Mouse (Mus musculus): ENCODE data around the gene Gm21671.
"Not testable (repeated sequence)": the region's sequence is repeated elsewhere in the genome, so short reads cannot be mapped to it uniquely, and the experiment has no call there.

Gm21671 gene

GRCm38 (mm10) chr5:25954317-25954716, at the start of gene Gm21671:
Gene Gm21671, minus strand, starts transcription at chr5:25954417.
- DNase-seq (ENCODE audit: extremely low spot score) = not testable (repeated sequence)

- DNase-seq (ENCODE audit: extremely low spot score) = not testable (repeated sequence)
Measured at GRCm38 (mm10) chr5:25988550-25988949, 34.3 kb upstream of the Gm21671 start, which contains the start of gene Gm21698. Gene Gm21698, minus strand, starts transcription at chr5:25988650.

- DNase-seq (ENCODE audit: extremely low spot score) = not testable (repeated sequence)
Measured at GRCm38 (mm10) chr5:25972563-25972962, 18.3 kb upstream of the Gm21671 start, which contains the start of gene Gm21680. Gene Gm21680, minus strand, starts transcription at chr5:25972663.

DNA sequence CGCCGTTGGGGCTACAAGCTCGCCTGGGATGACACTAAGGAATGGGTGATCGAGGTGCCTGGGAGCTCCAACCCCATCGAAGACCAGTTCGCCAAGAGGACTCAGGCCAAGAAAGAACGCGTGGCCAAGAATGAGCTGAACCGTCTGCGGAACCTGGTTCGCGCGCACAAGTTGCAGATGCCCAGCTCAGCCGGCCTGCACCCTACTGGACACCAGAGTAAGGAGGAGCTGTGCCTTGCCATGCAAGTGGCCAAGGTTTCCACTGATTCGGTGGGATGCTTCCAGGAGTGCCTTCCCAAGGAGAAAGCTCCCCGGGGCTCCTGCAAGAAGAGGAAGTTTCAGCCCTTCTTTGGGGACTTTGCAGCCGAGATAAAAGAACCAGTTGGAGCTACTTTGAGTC, 2.8 kb upstream of the Gm21671 start:
- not testable (repeated sequence) for DNase-seq (ENCODE audit: extremely low spot score)

GRCm38 (mm10) chr5:25956611-25957010, 2.4 kb upstream of the Gm21671 start:
- DNase-seq (ENCODE audit: extremely low spot score) = peak; percentile 17

DNA sequence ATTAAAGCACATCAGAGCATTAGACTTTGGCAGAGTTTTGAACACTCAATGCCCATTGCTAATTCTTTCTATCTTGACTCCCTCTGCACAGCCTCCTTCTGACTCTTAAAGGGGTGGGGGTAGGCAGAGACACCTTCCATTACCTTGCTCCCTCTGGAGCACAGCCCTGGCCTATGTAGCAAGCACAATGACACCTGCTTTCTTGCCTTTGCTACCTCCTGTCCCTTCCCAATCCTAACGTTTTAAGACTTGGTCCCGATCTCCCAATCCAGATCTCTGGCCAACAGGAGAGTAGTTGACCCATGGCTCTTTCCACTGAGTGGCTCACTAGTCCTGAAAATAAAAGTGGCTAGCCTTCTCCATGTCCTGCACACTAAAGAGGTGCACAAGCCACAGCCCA, 8.8 kb downstream of the Gm21671 start:
- DNase-seq (ENCODE audit: extremely low spot score) = not testable (repeated sequence)

GRCm38 (mm10) chr5:25942281-25942680, 11.9 kb downstream of the Gm21671 start, which contains the start of gene Gm21663:
Gene Gm21663, minus strand, starts transcription at chr5:25942381.
- DNase-seq (ENCODE audit: extremely low spot score) = not testable (repeated sequence)
